Mouse (Mus musculus): ENCODE results near the gene Trpc6. TPM values are rescaled to one million over a fixed set of nuclear protein-coding genes. Genes with fewer than 3 reads are reported as not detected.

Trpc6 gene
- not detected in 2 replicates for total RNA-seq (2015; ENCODE audit: low replicate concordance)
- total RNA-seq (2017; ENCODE audit: low replicate concordance), result 0.77 TPM in 1 of 2 replicates, not detected in the other

- no peak for ATAC-seq (replicated peaks; ENCODE audit: low FRiP score, poor library complexity, severe bottlenecking)
Measured at GRCm38 (mm10) chr9:8544041-8544794, at the start of gene Trpc6. Trpc6 (plus strand) TSS chr9:8544142.

GRCm38 (mm10) chr9:8520911-8521310 lies 23.0 kb upstream of the Trpc6 start:
- no peak for ATAC-seq (replicated peaks; ENCODE audit: low FRiP score, poor library complexity, severe bottlenecking)

- ATAC-seq (replicated peaks; ENCODE audit: low FRiP score, poor library complexity, severe bottlenecking), result no peak
Measured at GRCm38 (mm10) chr9:8533670-8534069, 10.3 kb upstream of the Trpc6 start.

- ATAC-seq (replicated peaks; ENCODE audit: low FRiP score, poor library complexity, severe bottlenecking), result no peak
Measured at GRCm38 (mm10) chr9:8545236-8545635, 1.3 kb downstream of the Trpc6 start.

- ATAC-seq (replicated peaks; ENCODE audit: low FRiP score, poor library complexity, severe bottlenecking), result no peak
Measured at GRCm38 (mm10) chr9:8558574-8558973, 14.6 kb downstream of the Trpc6 start.

- ATAC-seq (replicated peaks; ENCODE audit: low FRiP score, poor library complexity, severe bottlenecking), result no peak
Measured at GRCm38 (mm10) chr9:8592618-8593017, 48.7 kb downstream of the Trpc6 start.

- no peak for ATAC-seq (replicated peaks; ENCODE audit: low FRiP score, poor library complexity, severe bottlenecking)
Measured at GRCm38 (mm10) chr9:8597089-8597488, 53.1 kb downstream of the Trpc6 start.

GRCm38 (mm10) chr9:8606816-8607491 lies 63.0 kb downstream of the Trpc6 start:
- no peak for ATAC-seq (replicated peaks; ENCODE audit: low FRiP score, poor library complexity, severe bottlenecking)

- ATAC-seq (replicated peaks; ENCODE audit: low FRiP score, poor library complexity, severe bottlenecking), result no peak
Measured at GRCm38 (mm10) chr9:8634344-8634743, 90.4 kb downstream of the Trpc6 start.

- no peak for ATAC-seq (replicated peaks; ENCODE audit: low FRiP score, poor library complexity, severe bottlenecking)
Measured at GRCm38 (mm10) chr9:8643453-8643852, 99.5 kb downstream of the Trpc6 start.

- ATAC-seq (replicated peaks; ENCODE audit: low FRiP score, poor library complexity, severe bottlenecking), result no peak
Measured at GRCm38 (mm10) chr9:8655347-8655746, 111.4 kb downstream of the Trpc6 start.

GRCm38 (mm10) chr9:8672944-8673343 lies 129.0 kb downstream of the Trpc6 start:
- no peak for ATAC-seq (replicated peaks; ENCODE audit: low FRiP score, poor library complexity, severe bottlenecking)

GRCm38 (mm10) chr9:8676607-8677006 lies 132.7 kb downstream of the Trpc6 start:
- no peak for ATAC-seq (replicated peaks; ENCODE audit: low FRiP score, poor library complexity, severe bottlenecking)

GRCm38 (mm10) chr9:8693177-8693576 lies 149.2 kb downstream of the Trpc6 start:
- no peak for ATAC-seq (replicated peaks; ENCODE audit: low FRiP score, poor library complexity, severe bottlenecking)

- ATAC-seq (replicated peaks; ENCODE audit: low FRiP score, poor library complexity, severe bottlenecking), result 0 out of 2 replicates have a peak, but pooled peaks have one; percentile 34
Measured at GRCm38 (mm10) chr9:8700669-8701068, 156.7 kb downstream of the Trpc6 start.

GRCm38 (mm10) chr9:8703516-8703915 lies 159.6 kb downstream of the Trpc6 start:
- ATAC-seq (replicated peaks; ENCODE audit: low FRiP score, poor library complexity, severe bottlenecking), result no peak

GRCm38 (mm10) chr9:8703956-8704355 lies 160.0 kb downstream of the Trpc6 start:
- ATAC-seq (replicated peaks; ENCODE audit: low FRiP score, poor library complexity, severe bottlenecking), result no peak

- no peak for ATAC-seq (replicated peaks; ENCODE audit: low FRiP score, poor library complexity, severe bottlenecking)
Measured at GRCm38 (mm10) chr9:8710052-8710739, 166.3 kb downstream of the Trpc6 start.

GRCm38 (mm10) chr9:8719017-8719416 lies 175.1 kb downstream of the Trpc6 start:
- ATAC-seq (replicated peaks; ENCODE audit: low FRiP score, poor library complexity, severe bottlenecking), result no peak

GRCm38 (mm10) chr9:8729056-8729455 lies 185.1 kb downstream of the Trpc6 start:
- no peak for ATAC-seq (replicated peaks; ENCODE audit: low FRiP score, poor library complexity, severe bottlenecking)
